9 mouse cellular contexts compared by ENCODE assay signal in the genomic region with DNA sequence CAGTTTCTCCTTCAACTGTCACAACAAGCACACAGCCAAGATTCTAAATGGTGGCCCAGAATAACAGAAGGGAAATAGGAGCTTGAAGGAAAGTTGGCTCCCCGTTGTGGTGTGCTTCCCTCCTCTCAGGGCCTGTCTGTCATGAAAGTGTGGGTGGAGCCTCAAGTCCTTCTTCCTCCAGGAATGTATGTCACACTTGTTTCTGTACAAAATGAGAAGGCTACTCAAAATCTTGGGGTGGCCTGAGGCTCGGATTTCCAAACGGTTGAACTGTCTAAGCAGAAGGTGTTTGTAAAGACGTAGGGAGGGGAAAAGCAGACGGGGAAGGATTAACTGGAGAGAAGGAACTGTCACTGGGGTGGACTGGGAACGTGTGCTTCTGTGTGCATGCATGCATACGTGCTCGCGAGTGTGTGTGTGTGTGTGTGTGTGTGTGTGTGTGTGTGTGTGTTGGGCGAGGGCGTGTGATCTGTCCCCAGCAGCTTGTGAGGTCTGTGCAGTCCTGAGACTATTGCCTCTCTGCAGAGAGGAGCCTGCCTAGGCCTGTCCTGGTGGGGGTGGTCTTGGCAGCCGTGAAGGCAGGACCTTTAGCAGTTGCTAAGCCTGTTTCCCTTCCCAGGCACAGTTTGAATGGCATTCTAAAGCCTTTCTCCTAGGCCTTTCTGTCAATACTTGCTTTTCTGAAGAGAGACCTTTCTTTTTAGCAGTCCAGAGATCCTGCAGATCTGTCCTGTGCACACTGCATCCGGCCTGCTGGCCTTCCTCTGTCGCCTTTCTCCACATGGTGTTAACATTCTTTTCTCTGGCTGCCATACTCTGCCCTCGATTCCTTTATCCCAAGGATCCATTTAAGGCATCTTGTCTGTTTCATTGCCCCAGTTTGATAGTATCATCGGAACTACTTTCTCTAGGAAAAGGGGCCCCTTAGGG. TPM values are rescaled to one million over a fixed set of nuclear protein-coding genes. Genes with fewer than 3 reads are reported as not detected.
DNase-seq lines count a peak whose midpoint lies in the region; ATAC-seq and TF ChIP-seq lines count a peak whose summit lies in the region.
"Had no signal": no experiment of that assay in that cellular context is flagged by ENCODE, and none has a peak within 500 bp of the region (broad histone marks: within the 10 kb centered on the region; RNA-seq: fewer than 3 reads in every experiment).

No protein-coding gene starts in this region.

- TF ChIP-seq CTCF in lung, postnatal 0 days (IDR thresholded peaks at IDR 0.05): no peak

- ATAC-seq in heart, embryonic 13.5 days (ENCODE audit: extremely low read depth, insufficient number of reproducible peaks, low FRiP score, low TSS enrichment): no peak
- ATAC-seq in forebrain, embryonic 15.5 days (replicated peaks): peak; percentile 83
- peak; percentile 37 for ATAC-seq in lung, postnatal 0 days

- no peaks in the 10 kb centered on the region for H3K9me3 ChIP-seq in heart, embryonic 13.5 days
- no peaks in the 10 kb centered on the region for H3K9me3 ChIP-seq in forebrain, embryonic 15.5 days
- H3K9me3 ChIP-seq in lung, postnatal 0 days (ENCODE audit: low read length): no peaks in the 10 kb centered on the region

- peak overlapping the region; percentile 59 for H3K9ac ChIP-seq in heart, embryonic 13.5 days
- no peak overlapping the region for H3K9ac ChIP-seq in forebrain, embryonic 15.5 days (replicated peaks)
- H3K9ac ChIP-seq in lung, postnatal 0 days (replicated peaks; ENCODE audit: low read depth): no peak overlapping the region

- H3K36me3 ChIP-seq in heart, embryonic 13.5 days: peaks cover 3% of the 10 kb centered on the region; the same call in 1 of the 2 replicates
- H3K36me3 ChIP-seq in forebrain, embryonic 15.5 days: no peaks in the 10 kb centered on the region
- no peaks in the 10 kb centered on the region for H3K36me3 ChIP-seq in lung, postnatal 0 days (ENCODE audit: insufficient read depth, low read length)

- WGBS in heart, embryonic 13.5 days: 50% methylated on average over 16 of the region's 16 CpGs
- 24% methylated on average over 16 of the region's 16 CpGs for WGBS in forebrain, embryonic 15.5 days
- WGBS in lung, postnatal 0 days: 30% methylated on average over 13 of the region's 16 CpGs

- peaks cover 79% of the 10 kb centered on the region for H3K4me1 ChIP-seq in heart, embryonic 13.5 days
- peaks cover 47% of the 10 kb centered on the region for H3K4me1 ChIP-seq in forebrain, embryonic 15.5 days
- H3K4me1 ChIP-seq in lung, postnatal 0 days (ENCODE audit: insufficient read depth, low read depth, low read length): peaks cover 2% of the 10 kb centered on the region; the same call in 1 of the 2 replicates

- TF ChIP-seq EP300 in lung, postnatal 0 days (IDR thresholded peaks at IDR 0.05): no peak

- H3K27ac ChIP-seq in heart, embryonic 13.5 days (replicated peaks): peak overlapping the region; percentile 86
- peak overlapping the region; percentile 56 for H3K27ac ChIP-seq in forebrain, embryonic 15.5 days (replicated peaks)
- H3K27ac ChIP-seq in lung, postnatal 0 days (ENCODE audit: low read length): 0 out of 2 replicates have a peak overlapping the region, but pooled peaks have one; percentile 43

- intact Hi-C loops in heart, postnatal 25 days (cut with DNase I): no loop called here

- H3K27me3 ChIP-seq in heart, embryonic 13.5 days (replicated peaks): no peaks in the 10 kb centered on the region
- H3K27me3 ChIP-seq in forebrain, embryonic 15.5 days: no peaks in the 10 kb centered on the region
- H3K27me3 ChIP-seq in lung, postnatal 0 days (replicated peaks; ENCODE audit: insufficient read depth, low read length): no peaks in the 10 kb centered on the region
- H3K27me3 ChIP-seq: Patski had no signal

- no peak for DNase-seq in heart, postnatal 25 days (ENCODE audit: low spot score)
- peak; percentile 67 for DNase-seq in R1 (ENCODE audit: low read depth, low spot score)
- DNase-seq in lung, postnatal 0 days (ENCODE audit: low spot score): peak; percentile 76
- DNase-seq in thymus, postnatal 4 days: no peak
- DNase-seq in cerebellum, postnatal 36 days: no peak
- DNase-seq in embryo, embryonic 9.5 days (ENCODE audit: extremely low spot score): no peak

- H3K4me2 ChIP-seq in heart, embryonic 13.5 days: no peak overlapping the region
- no peak overlapping the region for H3K4me2 ChIP-seq in forebrain, embryonic 15.5 days (replicated peaks)
- no peak overlapping the region for H3K4me2 ChIP-seq in lung, postnatal 0 days (replicated peaks; ENCODE audit: low read depth, low read length)

- H3K4me3 ChIP-seq in heart, embryonic 13.5 days: no peak overlapping the region
- no peak overlapping the region for H3K4me3 ChIP-seq in forebrain, embryonic 15.5 days
- no peak overlapping the region for H3K4me3 ChIP-seq in lung, postnatal 0 days (ENCODE audit: low read depth, low read length)

RNA-seq across cellular contexts. Expression of a gene that starts 53.8 kb away (rescaled TPM):
- polyA plus RNA-seq in heart, embryonic 13.5 days (2015; fragmentation: Nextera tagmentation; extraction: Ambion mirVana): 37.6 and 49.0 TPM in 2 replicates
- total RNA-seq in heart, postnatal 25 days (2021): 10 to 100 TPM; 73.9 to 80.2 TPM
- polyA plus RNA-seq in forebrain, embryonic 15.5 days (2015; fragmentation: Nextera tagmentation; extraction: Ambion mirVana): 10.6 and 13.3 TPM in 2 replicates
- 34.5 and 39.4 TPM in 2 replicates for polyA plus RNA-seq in lung, postnatal 0 days (2015; fragmentation: Nextera tagmentation; extraction: Ambion mirVana)

Comparison
In these comparisons a context has a peak if more than half of its experiments do, and no peak if none do; other contexts are left out.
1. DNase-seq: peak in R1 (single experiment) and lung, postnatal 0 days (single experiment); none in heart, postnatal 25 days (single experiment), thymus, postnatal 4 days (single experiment), cerebellum, postnatal 36 days (0 of 2) and embryo, embryonic 9.5 days (single experiment).
2. Peak in every context shown above with its lines, with median percentiles within 50 percentile points of each other: H3K27ac ChIP-seq.